Mouse (Mus musculus) gastrocnemius, postnatal 4 days (tissue): Measurements from ENCODE around the gene Gm2022. TPM values are rescaled to one million over a fixed set of nuclear protein-coding genes. Genes with fewer than 3 reads are reported as not detected.
"Not testable (repeated sequence)": the region's sequence is repeated elsewhere in the genome, so short reads cannot be mapped to it uniquely, and the experiment has no call there.

Experiments
- DNase-seq, 2 experiments: peaks; one replicate each; pipeline ENCODE4 v3.0.0; 2021 to 2022; ENCODE audit warnings: low spot score in 2 of 2, mixed read lengths in 2 of 2
- long read RNA-seq, 2 experiments: library from polyadenylated mRNA; stranded (forward); transcript quantifications; one replicate each; pipeline ENCODE4 v2.0.0; 2021
- total RNA-seq, 2 experiments: library from RNA; stranded (reverse); gene quantifications; 2 replicates each; pipeline ENCODE4 v1.2.3; 2021

Gene Gm2022
- not detected for total RNA-seq
- long read RNA-seq, experiment 1 = 0 reads
- long read RNA-seq, experiment 2 = 0 reads

DNA sequence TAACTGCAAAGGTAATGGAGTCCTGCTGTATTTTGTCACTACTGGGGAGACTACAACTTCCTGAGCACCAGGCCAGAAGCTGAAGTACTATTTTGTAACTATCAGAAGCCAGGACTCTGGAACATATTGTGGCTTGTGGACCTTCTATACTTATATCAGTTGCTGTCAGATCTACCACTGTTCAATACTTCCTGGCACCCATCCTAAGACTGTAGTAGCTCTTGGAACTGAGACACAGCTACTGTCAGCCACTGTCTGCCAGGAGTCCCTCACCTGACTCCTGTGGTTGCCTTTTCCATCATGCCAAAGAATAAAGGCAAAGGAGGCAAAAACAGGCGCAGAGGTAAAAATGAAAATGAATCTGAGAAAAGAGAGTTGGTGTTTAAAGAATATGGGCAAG lies at the start of gene Gm2022:
Gene Gm2022 (plus strand): TSS at position 301 of the 400 bp plus-strand sequence.
- DNase-seq = not testable (repeated sequence)

DNA sequence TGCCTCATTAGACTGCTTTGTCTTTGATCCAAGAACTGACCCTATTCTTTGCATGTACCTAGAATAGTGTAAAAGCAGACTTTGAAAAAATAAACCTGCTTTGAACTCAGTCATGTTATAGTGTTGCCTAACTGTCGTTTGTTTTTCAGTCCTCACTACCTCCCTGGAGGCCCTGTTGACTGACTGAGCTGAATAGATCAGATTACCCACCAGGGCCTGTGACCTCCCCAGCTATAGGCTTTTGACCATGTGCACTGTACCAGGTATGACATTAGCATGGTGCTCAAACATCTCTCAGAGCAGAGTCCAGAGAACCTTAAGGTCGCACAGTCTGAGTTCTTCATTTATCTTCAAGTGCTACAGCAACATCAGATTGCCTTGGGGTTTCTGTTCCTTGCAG lies 44.5 kb upstream of the Gm2022 start:
- DNase-seq = not testable (repeated sequence)

DNA sequence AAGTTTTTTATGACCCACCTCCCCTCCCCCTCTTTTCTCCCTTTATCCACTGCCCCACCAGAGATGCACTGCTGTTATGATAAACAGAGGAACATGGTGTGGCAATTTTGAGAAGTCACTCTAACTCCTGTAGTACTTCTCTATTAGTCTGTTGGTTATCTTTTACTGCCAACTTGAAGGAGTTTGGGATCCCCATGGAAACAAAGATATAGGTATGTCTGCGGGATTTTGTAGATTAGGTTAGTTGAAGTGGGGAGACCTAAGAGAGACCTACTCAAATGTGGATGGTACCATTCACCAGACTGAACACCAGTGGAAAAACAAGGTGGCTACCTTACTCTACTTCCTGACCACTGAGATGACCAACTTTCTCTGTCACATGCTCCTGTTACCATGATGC lies 39.1 kb upstream of the Gm2022 start:
- not testable (repeated sequence) for DNase-seq

DNA sequence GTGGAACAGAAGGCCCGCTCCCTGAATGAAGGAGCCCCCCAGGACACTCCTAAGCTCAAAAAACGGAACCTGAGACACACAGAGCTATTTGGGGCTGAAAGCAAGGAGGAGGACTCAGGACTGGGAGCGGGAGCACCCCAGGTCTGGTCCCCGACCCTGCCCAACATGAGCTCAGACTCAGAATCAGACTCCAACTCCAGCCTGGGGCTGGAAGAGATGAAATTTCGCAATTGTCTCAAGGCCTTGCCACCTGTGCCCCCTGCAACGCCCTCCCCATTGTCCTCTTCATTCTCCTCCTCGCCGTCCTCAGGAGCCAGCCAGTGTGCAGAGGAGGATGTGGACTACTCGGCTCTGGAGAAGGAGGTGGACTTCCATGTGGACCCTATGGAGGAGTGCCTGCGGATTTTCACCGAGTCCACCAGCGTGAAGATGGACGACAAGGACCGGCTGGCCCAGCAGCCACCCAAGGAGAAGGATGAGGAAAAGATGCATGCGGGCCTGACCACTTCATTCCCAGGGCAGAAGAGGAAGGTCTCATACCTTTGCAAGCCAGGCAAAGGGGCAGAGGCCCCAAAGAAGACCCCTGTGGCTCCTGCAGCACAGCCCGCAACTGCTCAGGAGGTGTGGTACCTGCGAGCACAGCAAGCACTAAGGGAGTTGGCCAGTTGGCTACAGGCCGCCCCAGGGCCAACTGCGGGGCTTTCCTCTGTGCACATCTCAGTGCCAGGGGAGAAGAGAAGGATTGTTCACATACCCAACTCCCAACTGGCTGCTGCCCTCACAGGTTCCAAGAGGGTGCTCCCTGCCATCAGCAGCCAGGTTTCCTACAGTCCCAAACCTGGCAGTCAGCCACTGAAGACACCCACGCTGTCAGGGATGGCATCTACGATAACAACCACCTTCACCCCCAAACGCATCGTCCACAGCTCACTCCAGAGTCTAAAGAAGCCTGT lies 33.2 kb upstream of the Gm2022 start:
- peak; percentile 13 to 21 for DNase-seq

DNA sequence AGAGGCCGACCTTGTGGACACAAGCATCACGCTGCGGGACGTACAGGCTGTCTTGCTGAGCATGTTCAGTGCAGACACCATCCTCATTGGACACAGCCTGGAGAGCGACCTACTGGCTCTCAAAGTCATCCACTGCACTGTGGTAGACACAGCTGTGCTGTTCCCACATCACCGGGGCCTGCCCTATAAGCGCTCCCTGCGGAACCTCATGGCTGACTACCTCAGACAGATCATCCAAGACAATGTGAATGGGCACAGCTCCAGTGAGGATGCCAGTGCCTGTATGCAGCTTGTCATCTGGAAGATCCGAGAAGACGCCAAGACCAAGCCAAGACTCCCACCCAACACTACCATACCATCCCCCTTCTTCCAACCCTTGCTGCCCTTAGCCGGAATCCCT lies 31.5 kb upstream of the Gm2022 start:
- not testable (repeated sequence) for DNase-seq

DNA sequence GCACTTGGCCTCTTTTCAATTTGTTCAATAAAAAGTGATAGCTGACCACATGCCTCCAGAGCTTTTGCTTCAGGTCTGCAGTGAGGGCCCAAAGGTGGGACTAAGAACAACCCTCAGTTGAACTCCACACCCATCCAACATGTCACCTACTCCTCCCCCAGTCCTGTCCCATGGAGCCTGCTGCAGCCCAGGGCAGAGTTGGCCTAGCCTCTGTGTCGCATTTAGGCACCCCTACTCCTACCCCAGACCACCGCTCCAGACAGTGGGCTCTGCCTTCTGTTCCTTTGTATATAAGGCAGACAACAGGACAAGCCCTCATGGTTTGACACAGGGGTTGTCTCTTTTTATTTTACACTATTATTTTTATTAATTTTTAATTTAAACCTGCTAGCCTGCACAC lies 31.1 kb upstream of the Gm2022 start:
- DNase-seq = not testable (repeated sequence)

DNA sequence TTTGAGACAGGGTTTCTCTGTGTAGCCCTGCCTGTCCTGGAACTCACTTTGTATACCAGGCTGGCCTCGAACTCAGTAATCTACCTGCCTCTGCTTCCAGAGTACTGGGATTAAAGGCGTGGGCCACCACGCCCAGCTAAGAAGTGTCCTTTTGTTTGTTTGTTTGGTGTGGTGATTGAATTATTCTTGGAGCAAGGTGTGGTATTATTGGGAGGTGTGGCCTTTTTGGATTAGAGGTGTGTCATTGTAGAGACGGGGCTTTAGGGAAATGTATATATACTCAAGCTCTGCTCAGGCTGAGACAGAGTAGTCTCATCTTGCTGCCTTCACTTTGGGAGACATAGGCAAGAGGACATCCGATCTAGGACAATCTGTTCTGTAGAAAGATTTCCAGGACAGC lies 21.4 kb upstream of the Gm2022 start, which contains the start of gene Gm2016:
Gene Gm2016 (plus strand): TSS at position 301 of the 400 bp plus-strand sequence.
- not testable (repeated sequence) for DNase-seq

DNA sequence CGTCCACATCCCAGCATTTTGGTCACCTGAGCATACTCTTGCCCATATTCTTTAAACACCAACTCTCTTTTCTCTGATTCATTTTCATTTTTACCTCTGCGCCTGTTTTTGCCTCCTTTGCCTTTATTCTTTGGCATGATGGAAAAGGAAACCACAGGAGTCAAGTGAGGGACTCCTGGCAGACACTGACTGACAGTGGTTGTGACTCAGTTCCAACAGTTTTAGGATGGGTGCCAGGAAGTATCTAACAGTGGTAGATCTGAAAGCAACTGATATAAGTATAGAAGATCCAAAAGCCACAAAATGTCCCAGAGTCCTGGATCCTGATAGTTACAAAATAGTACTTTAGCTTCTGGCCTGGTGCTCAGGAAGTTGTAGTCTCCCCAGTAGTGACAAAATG lies 24.6 kb downstream of the Gm2022 start, which contains the start of gene Gm2035:
Gene Gm2035 (minus strand): TSS at position 137 of the 400 bp plus-strand sequence.
- not testable (repeated sequence) for DNase-seq

Other genes with a start within 250 kb of the Gm2022 start
- not detected for gene Gm21319, start 119.6 kb upstream of the Gm2022 start, total RNA-seq
- gene Gm21936, start 99.9 kb upstream of the Gm2022 start, total RNA-seq = not detected
- gene BB287469, start 78.8 kb upstream of the Gm2022 start, total RNA-seq = not detected
- gene Gm2001, start 53.0 kb upstream of the Gm2022 start, total RNA-seq = not detected
- not detected for gene Gm2016, start 21.3 kb upstream of the Gm2022 start, total RNA-seq
- gene Gm2035, start 24.5 kb downstream of the Gm2022 start, total RNA-seq = not detected
- not detected for gene Gm2042, start 58.7 kb downstream of the Gm2022 start, total RNA-seq
- not detected for gene Gm2075, start 116.5 kb downstream of the Gm2022 start, total RNA-seq
- gene Gm6803, start 123.4 kb downstream of the Gm2022 start, total RNA-seq = not detected
- not detected for gene Gm2056, start 131.6 kb downstream of the Gm2022 start, total RNA-seq
- not detected for gene Gm16368, start 188.3 kb downstream of the Gm2022 start, total RNA-seq